Mouse (Mus musculus): Measurements from ENCODE around the gene Prss1. TPM values are rescaled to one million over a fixed set of nuclear protein-coding genes. Genes with fewer than 3 reads are reported as not detected.
"Not testable (repeated sequence)": the region's sequence is repeated elsewhere in the genome, so short reads cannot be mapped to it uniquely, and the experiment has no call there.

The Prss1 gene
- not detected in 2 replicates for total RNA-seq (2017)

GRCm38 (mm10) chr6:41458632-41459031 lies at the start of gene Prss1:
Gene Prss1 (plus strand): TSS chr6:41458932.
- ATAC-seq (replicated peaks in 1 of 2; ENCODE audit: insufficient read depth in 1 of 2, low FRiP score in 2 of 2, low TSS enrichment in 1 of 2, low read depth in 1 of 2, poor library complexity in 2 of 2, severe bottlenecking in 2 of 2) = not testable (repeated sequence)

- not testable (repeated sequence) for ATAC-seq (replicated peaks in 1 of 2; ENCODE audit: insufficient read depth in 1 of 2, low FRiP score in 2 of 2, low TSS enrichment in 1 of 2, low read depth in 1 of 2, poor library complexity in 2 of 2, severe bottlenecking in 2 of 2)
Measured at GRCm38 (mm10) chr6:41442261-41442660, 16.5 kb upstream of the Prss1 start.

- not testable (repeated sequence) for ATAC-seq (replicated peaks in 1 of 2; ENCODE audit: insufficient read depth in 1 of 2, low FRiP score in 2 of 2, low TSS enrichment in 1 of 2, low read depth in 1 of 2, poor library complexity in 2 of 2, severe bottlenecking in 2 of 2)
Measured at GRCm38 (mm10) chr6:41446045-41446444, 12.7 kb upstream of the Prss1 start, which contains the start of gene Gm10334. Gene Gm10334 (minus strand): TSS chr6:41446145.

- ATAC-seq (replicated peaks in 1 of 2; ENCODE audit: insufficient read depth in 1 of 2, low FRiP score in 2 of 2, low TSS enrichment in 1 of 2, low read depth in 1 of 2, poor library complexity in 2 of 2, severe bottlenecking in 2 of 2) = no peak
Measured at GRCm38 (mm10) chr6:41499374-41499773, 40.6 kb downstream of the Prss1 start.

- no peak for ATAC-seq (replicated peaks in 1 of 2; ENCODE audit: insufficient read depth in 1 of 2, low FRiP score in 2 of 2, low TSS enrichment in 1 of 2, low read depth in 1 of 2, poor library complexity in 2 of 2, severe bottlenecking in 2 of 2)
Measured at GRCm38 (mm10) chr6:41504915-41505314, 46.2 kb downstream of the Prss1 start.

- peak in 1 of 2 experiments; percentile 42; a peak in 1 of 4 replicates for ATAC-seq (replicated peaks in 1 of 2; ENCODE audit: insufficient read depth in 1 of 2, low FRiP score in 2 of 2, low TSS enrichment in 1 of 2, low read depth in 1 of 2, poor library complexity in 2 of 2, severe bottlenecking in 2 of 2)
Measured at GRCm38 (mm10) chr6:41505323-41505722, 46.6 kb downstream of the Prss1 start.

Other genes starting within 250 kb of the Prss1 start
- gene Try4, start 156.7 kb upstream of the Prss1 start, total RNA-seq (2017) = not detected in 2 replicates
- gene Try5, start 142.1 kb upstream of the Prss1 start, total RNA-seq (2017) = not detected in 2 replicates
- not detected in 2 replicates for gene Try10, start 104.8 kb upstream of the Prss1 start, total RNA-seq (2017)
- not detected in 2 replicates for gene Prss3, start 81.3 kb upstream of the Prss1 start, total RNA-seq (2017)
- gene Gm5771, start 66.6 kb upstream of the Prss1 start, total RNA-seq (2017) = not detected in 2 replicates
- not detected in 2 replicates for gene Gm10334, start 12.8 kb upstream of the Prss1 start, total RNA-seq (2017)
- gene Prss2, start 62.9 kb downstream of the Prss1 start, total RNA-seq (2017) = not detected in 2 replicates
- gene Ephb6, start 146.6 kb downstream of the Prss1 start, total RNA-seq (2017) = 10.7 and 17.9 TPM in 2 replicates
- not detected in 2 replicates for gene Trpv6, start 177.5 kb downstream of the Prss1 start, total RNA-seq (2017)
- gene Trpv5, start 221.8 kb downstream of the Prss1 start, total RNA-seq (2017) = not detected in 2 replicates
- gene Llcfc1, start 225.5 kb downstream of the Prss1 start, total RNA-seq (2017) = not detected in 2 replicates
- 2.3 and 12.9 TPM in 2 replicates for gene Kel, start 245.4 kb downstream of the Prss1 start, total RNA-seq (2017)

All from hematopoietic stem cell, adult 5-6 weeks (primary cell).